25 mouse cellular contexts compared by ENCODE assay signal in the genomic region with DNA sequence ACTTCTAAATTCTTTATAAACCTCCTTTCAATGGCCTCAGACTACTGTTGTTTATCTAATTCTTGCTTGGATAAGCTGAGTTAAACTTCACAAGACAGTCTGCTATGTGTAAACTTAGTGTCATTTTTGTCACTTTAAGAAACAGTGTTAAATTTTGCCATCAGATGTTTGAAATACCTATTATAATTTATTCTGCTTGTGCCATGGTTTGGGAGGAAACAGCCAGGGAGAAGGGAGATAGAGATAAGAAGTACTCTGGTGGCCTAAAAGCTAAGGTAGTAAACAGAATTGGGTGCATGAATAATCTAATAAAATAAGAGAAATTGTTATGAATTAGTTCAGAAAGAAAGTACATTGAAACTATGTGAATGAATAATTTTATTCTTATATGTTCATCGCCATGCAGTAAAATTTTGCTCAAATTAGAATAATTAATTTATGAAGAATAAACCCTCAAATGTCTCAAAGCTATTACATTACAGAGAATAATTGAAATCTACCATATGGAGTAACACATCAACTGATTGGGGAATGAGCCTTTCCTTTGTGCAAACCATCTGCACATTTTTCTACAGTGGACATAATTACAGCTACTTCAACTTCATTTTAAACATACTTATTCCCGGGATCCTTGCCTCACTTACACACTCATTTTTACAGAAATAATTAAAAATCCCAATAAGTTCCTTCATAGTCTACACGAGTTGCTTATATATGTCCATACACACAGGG.
DNase-seq lines count a peak whose midpoint lies in the region; ATAC-seq lines count a peak whose summit lies in the region.
"Had no signal": no experiment of that assay in that cellular context is flagged by ENCODE, and none has a peak within 500 bp of the region (broad histone marks: within the 10 kb centered on the region; RNA-seq: fewer than 3 reads in every experiment).

No protein-coding gene starts in this region.

- DNase-seq in forebrain, embryonic 10.5 days (ENCODE audit: extremely low spot score, low spot score): no peak
- DNase-seq in forebrain, embryonic 11.5 days (ENCODE audit: low spot score): no peak
- DNase-seq in midbrain, embryonic 11.5 days (ENCODE audit: low spot score, missing footprints): peak; percentile 45
- DNase-seq: adrenal gland, adult 8-10 months; adrenal gland, postnatal 14 days; adrenal gland, postnatal 36 days; B cell, adult 2 months; cerebellum, adult 11 months; cerebellum, adult 18-20 months; cerebellum, adult 8-10 months; cerebellum, adult 9-11 months; cerebellum, postnatal 14 days; cerebellum, postnatal 36 days; embryo, embryonic 11 days had no signal

- H3K4me1 ChIP-seq in forebrain, embryonic 13.5 days: no peaks in the 10 kb centered on the region
- H3K4me1 ChIP-seq in forebrain, embryonic 10.5 days: no peaks in the 10 kb centered on the region
- no peaks in the 10 kb centered on the region for H3K4me1 ChIP-seq in forebrain, embryonic 15.5 days
- no peaks in the 10 kb centered on the region for H3K4me1 ChIP-seq in forebrain, embryonic 11.5 days (replicated peaks; ENCODE audit: control insufficient read depth, insufficient read depth, low read length)
- no peaks in the 10 kb centered on the region for H3K4me1 ChIP-seq in midbrain, embryonic 11.5 days (ENCODE audit: control insufficient read depth, insufficient read depth, low read length)
- H3K4me1 ChIP-seq in midbrain, embryonic 16.5 days (ENCODE audit: control insufficient read depth, insufficient read depth, low read length): no peaks in the 10 kb centered on the region
- H3K4me1 ChIP-seq: embryonic facial prominence, embryonic 13.5 days; embryonic facial prominence, embryonic 15.5 days had no signal

- no peaks in the 10 kb centered on the region for H3K9me3 ChIP-seq in forebrain, embryonic 13.5 days (replicated peaks)
- no peaks in the 10 kb centered on the region for H3K9me3 ChIP-seq in forebrain, embryonic 10.5 days
- H3K9me3 ChIP-seq in forebrain, embryonic 15.5 days: no peaks in the 10 kb centered on the region
- no peaks in the 10 kb centered on the region for H3K9me3 ChIP-seq in forebrain, embryonic 11.5 days (ENCODE audit: control insufficient read depth, low read length)
- no peaks in the 10 kb centered on the region for H3K9me3 ChIP-seq in midbrain, embryonic 11.5 days (ENCODE audit: control insufficient read depth, low read length)
- no peaks in the 10 kb centered on the region for H3K9me3 ChIP-seq in midbrain, embryonic 16.5 days (replicated peaks; ENCODE audit: control insufficient read depth, low read length, poor library complexity, severe bottlenecking)
- H3K9me3 ChIP-seq: embryonic facial prominence, embryonic 13.5 days; embryonic facial prominence, embryonic 15.5 days; G1E had no signal

- H3K9ac ChIP-seq in forebrain, embryonic 13.5 days: no peak overlapping the region
- H3K9ac ChIP-seq in forebrain, embryonic 15.5 days (replicated peaks): no peak overlapping the region
- no peak overlapping the region for H3K9ac ChIP-seq in forebrain, embryonic 11.5 days (ENCODE audit: low read length)
- H3K9ac ChIP-seq in midbrain, embryonic 11.5 days (ENCODE audit: low read length): no peak overlapping the region
- H3K9ac ChIP-seq in midbrain, embryonic 16.5 days (ENCODE audit: low read depth, low read length): no peak overlapping the region
- H3K9ac ChIP-seq: embryonic facial prominence, embryonic 13.5 days; embryonic facial prominence, embryonic 15.5 days had no signal

- H3K4me2 ChIP-seq in forebrain, embryonic 13.5 days: no peak overlapping the region
- no peak overlapping the region for H3K4me2 ChIP-seq in forebrain, embryonic 15.5 days (replicated peaks)
- no peak overlapping the region for H3K4me2 ChIP-seq in forebrain, embryonic 11.5 days (ENCODE audit: low read depth, low read length, severe bottlenecking)
- no peak overlapping the region for H3K4me2 ChIP-seq in midbrain, embryonic 11.5 days
- H3K4me2 ChIP-seq in midbrain, embryonic 16.5 days (ENCODE audit: low read length): no peak overlapping the region
- H3K4me2 ChIP-seq: embryonic facial prominence, embryonic 13.5 days; embryonic facial prominence, embryonic 15.5 days had no signal

- 75% methylated on average over 3 of the region's 3 CpGs for WGBS in forebrain, embryonic 13.5 days
- whole genome bisulfite sequencing in forebrain, embryonic 10.5 days: 87% methylated on average over 3 of the region's 3 CpGs
- WGBS in forebrain, embryonic 15.5 days: 72% methylated on average over 3 of the region's 3 CpGs
- 74% methylated on average over 3 of the region's 3 CpGs for WGBS in forebrain, embryonic 11.5 days
- 84% methylated on average over 3 of the region's 3 CpGs for WGBS in midbrain, embryonic 11.5 days
- 81% methylated on average over 3 of the region's 3 CpGs for WGBS in midbrain, embryonic 16.5 days

- no peaks in the 10 kb centered on the region for H3K27me3 ChIP-seq in forebrain, embryonic 13.5 days
- H3K27me3 ChIP-seq in forebrain, embryonic 10.5 days (ENCODE audit: poor library complexity, severe bottlenecking): no peaks in the 10 kb centered on the region
- no peaks in the 10 kb centered on the region for H3K27me3 ChIP-seq in forebrain, embryonic 15.5 days
- no peaks in the 10 kb centered on the region for H3K27me3 ChIP-seq in forebrain, embryonic 11.5 days (ENCODE audit: control insufficient read depth, insufficient read depth, low read length)
- no peaks in the 10 kb centered on the region for H3K27me3 ChIP-seq in midbrain, embryonic 11.5 days (ENCODE audit: control insufficient read depth, insufficient read depth, low read length)
- H3K27me3 ChIP-seq in midbrain, embryonic 16.5 days (ENCODE audit: control insufficient read depth, insufficient read depth, low read depth, low read length): no peaks in the 10 kb centered on the region
- H3K27me3 ChIP-seq: CH12.LX; embryonic facial prominence, embryonic 13.5 days; embryonic facial prominence, embryonic 15.5 days; Patski had no signal

- peak; percentile 27; the same call in 1 of the 2 replicates for ATAC-seq in forebrain, embryonic 13.5 days
- peak; percentile 69; the same call in 1 of the 2 replicates for ATAC-seq in forebrain, embryonic 15.5 days (replicated peaks)
- no peak for ATAC-seq in forebrain, embryonic 11.5 days (replicated peaks; ENCODE audit: low FRiP score)
- no peak for ATAC-seq in midbrain, embryonic 11.5 days (ENCODE audit: low FRiP score)
- ATAC-seq in midbrain, embryonic 16.5 days: no peak
- ATAC-seq: activated CD4-positive, CD25-positive, alpha-beta regulatory T cell, adult 4 months; CD4-positive, CD25-positive, alpha-beta regulatory T cell, adult 4 months; Patski had no signal

- no peak overlapping the region for H3K4me3 ChIP-seq in forebrain, embryonic 13.5 days
- no peak overlapping the region for H3K4me3 ChIP-seq in forebrain, embryonic 10.5 days
- no peak overlapping the region for H3K4me3 ChIP-seq in forebrain, embryonic 15.5 days
- H3K4me3 ChIP-seq in forebrain, embryonic 11.5 days (ENCODE audit: low read depth, low read length): no peak overlapping the region
- no peak overlapping the region for H3K4me3 ChIP-seq in midbrain, embryonic 11.5 days (ENCODE audit: low read depth, low read length)
- H3K4me3 ChIP-seq in midbrain, embryonic 16.5 days (ENCODE audit: low read depth, low read length): no peak overlapping the region
- H3K4me3 ChIP-seq: embryonic facial prominence, embryonic 13.5 days; embryonic facial prominence, embryonic 15.5 days; erythroblast, embryonic 14.5 days had no signal

- H3K27ac ChIP-seq in forebrain, embryonic 13.5 days: no peak overlapping the region
- H3K27ac ChIP-seq in forebrain, embryonic 10.5 days: no peak overlapping the region
- H3K27ac ChIP-seq in forebrain, embryonic 15.5 days (replicated peaks): no peak overlapping the region; the same call in 1 of the 2 replicates
- no peak overlapping the region for H3K27ac ChIP-seq in forebrain, embryonic 11.5 days (ENCODE audit: low read depth, low read length)
- H3K27ac ChIP-seq in midbrain, embryonic 11.5 days (ENCODE audit: low read depth, low read length): no peak overlapping the region
- H3K27ac ChIP-seq in midbrain, embryonic 16.5 days (ENCODE audit: low read length): no peak overlapping the region
- H3K27ac ChIP-seq: embryonic facial prominence, embryonic 13.5 days; embryonic facial prominence, embryonic 15.5 days had no signal

- H3K36me3 ChIP-seq in forebrain, embryonic 13.5 days (ENCODE audit: poor library complexity, severe bottlenecking): no peaks in the 10 kb centered on the region
- H3K36me3 ChIP-seq in forebrain, embryonic 10.5 days (replicated peaks): no peaks in the 10 kb centered on the region
- no peaks in the 10 kb centered on the region for H3K36me3 ChIP-seq in forebrain, embryonic 15.5 days
- H3K36me3 ChIP-seq in forebrain, embryonic 11.5 days (ENCODE audit: control insufficient read depth, insufficient read depth, low read length): no peaks in the 10 kb centered on the region
- no peaks in the 10 kb centered on the region for H3K36me3 ChIP-seq in midbrain, embryonic 11.5 days (ENCODE audit: control insufficient read depth, insufficient read depth, low read length)
- no peaks in the 10 kb centered on the region for H3K36me3 ChIP-seq in midbrain, embryonic 16.5 days (ENCODE audit: control insufficient read depth, insufficient read depth, low read length)
- H3K36me3 ChIP-seq: embryonic facial prominence, embryonic 13.5 days; embryonic facial prominence, embryonic 15.5 days; G1E had no signal

Comparison
In these comparisons a context has a peak if more than half of its experiments do, and no peak if none do; other contexts are left out.
1. ATAC-seq: peak in forebrain, embryonic 13.5 days (single experiment) and forebrain, embryonic 15.5 days (single experiment); none in forebrain, embryonic 11.5 days (single experiment), midbrain, embryonic 11.5 days (single experiment) and midbrain, embryonic 16.5 days (single experiment).